Mouse (Mus musculus) liver, embryonic 16.5 days (tissue): ENCODE data around the gene Tmem205. TPM values are rescaled to one million over a fixed set of nuclear protein-coding genes. Genes with fewer than 3 reads are reported as not detected.

ENCODE experiments used
- ATAC-seq: fragments of 200-750 bp; cut with Nextera tagmentation; 2 replicates; pipeline ENCODE4 v1.8.0; 2017; ENCODE audit warnings: low read depth, mild to moderate bottlenecking, moderate number of reproducible peaks, moderate library complexity
- H3K27ac ChIP-seq: fragments of 300-500 bp; sonication (generic); 2 replicates; pipeline ENCODE4 v1.5.1; 2014; ENCODE audit warnings: mild to moderate bottlenecking, low read length
- H3K27me3 ChIP-seq: fragments of 300-500 bp; sonication (generic); 2 replicates; pipeline ENCODE4 v1.6.1; 2014; ENCODE audit warnings: low read depth, low read length, mixed read lengths; ENCODE audit not compliant: control insufficient read depth, insufficient read depth
- H3K36me3 ChIP-seq: fragments of 300-500 bp; sonication (generic); 2 replicates; pipeline ENCODE4 v1.6.1; 2014; ENCODE audit warnings: mild to moderate bottlenecking; ENCODE audit not compliant: control insufficient read depth, insufficient read depth
- H3K4me1 ChIP-seq: fragments of 300-500 bp; sonication (generic); 2 replicates; pipeline ENCODE4 v1.6.1; 2014; ENCODE audit warnings: low read depth, low read length, mixed read lengths; ENCODE audit not compliant: control insufficient read depth
- H3K4me2 ChIP-seq: fragments of 300-500 bp; sonication (generic); 2 replicates; pipeline ENCODE4 v1.6.1; 2014; ENCODE audit warnings: low read depth, low read length, mixed read lengths
- H3K4me3 ChIP-seq: fragments of 300-500 bp; sonication (generic); 2 replicates; pipeline ENCODE4 v1.5.1; 2014; ENCODE audit warnings: low read depth, mild to moderate bottlenecking, low read length
- H3K9ac ChIP-seq: fragments of 300-500 bp; sonication (generic); 2 replicates; pipeline ENCODE4 v1.6.1; 2014; ENCODE audit warnings: low read depth, low read length
- H3K9me3 ChIP-seq: fragments of 300-500 bp; sonication (generic); replicated peaks from 2 replicates; pipeline ENCODE4 v1.6.1; 2016; ENCODE audit warnings: low read length; ENCODE audit not compliant: control insufficient read depth
- WGBS: fragments of 180-500 bp; shearing (Covaris S2); extraction: QIAGEN DNeasy Blood & Tissue Kit; methylation state at CpG from one replicate; pipeline ENCODE4 v1.1.7; 2014; ENCODE audit not compliant: insufficient replicate concordance; 5-methylcytosine and 5-hydroxymethylcytosine counted together
- polyA plus RNA-seq: library from polyadenylated mRNA; unstranded; fragments of >200 nt; fragmentation: Nextera tagmentation; extraction: Ambion mirVana; gene quantifications from 2 replicates; pipeline ENCODE4 v1.2.1, GENCODE M21; 2015

Gene Tmem205
- polyA plus RNA-seq, 1 experiment from 2014 or later: 194 TPM

GRCm38 (mm10) chr9:21916851-21917492, 10.4 kb downstream of the Tmem205 start:
- 35% methylated on average over 3 of the region's 3 CpGs for WGBS
- H3K4me3 ChIP-seq: peak overlapping the region; percentile 70
- peaks cover 16% of the 10 kb centered on the region for H3K4me1 ChIP-seq
- no peak for ATAC-seq
- H3K36me3 ChIP-seq: no peaks in the 10 kb centered on the region
- 0 out of 2 replicates have a peak, but pooled peaks cover 2% of the 10 kb centered on the region for H3K27me3 ChIP-seq
- peak overlapping the region; percentile 99 for H3K4me2 ChIP-seq
- H3K9ac ChIP-seq: peak overlapping the region; percentile 72
- H3K9me3 ChIP-seq: no peaks in the 10 kb centered on the region
- H3K27ac ChIP-seq: no peak overlapping the region

- Histone ChIP-seq H3K4me1 (no peaks in the 10 kb centered on the region; the same call in 1 of the 2 replicates), H3K36me3 (no peaks in the 10 kb centered on the region), H3K27ac (peak overlapping the region; percentile 38), H3K27me3 (no peaks in the 10 kb centered on the region), H3K9ac (no peak overlapping the region), H3K4me3 (no peak overlapping the region), H3K4me2 (no peak overlapping the region), H3K9me3 (no peaks in the 10 kb centered on the region)
- no peak for ATAC-seq
- WGBS: 53% methylated on average over 10 of the region's 10 CpGs
Measured at GRCm38 (mm10) chr9:21909474-21910223, 17.7 kb downstream of the Tmem205 start.

- Histone ChIP-seq H3K4me3 (no peak overlapping the region), H3K9me3 (no peaks in the 10 kb centered on the region), H3K4me2 (no peak overlapping the region), H3K4me1 (no peaks in the 10 kb centered on the region), H3K27ac (no peak overlapping the region), H3K36me3 (no peaks in the 10 kb centered on the region), H3K9ac (no peak overlapping the region), H3K27me3 (no peaks in the 10 kb centered on the region)
- ATAC-seq: no peak
- WGBS: 29% methylated on average over 11 of the region's 11 CpGs
Measured at GRCm38 (mm10) chr9:21908216-21908615, 19.1 kb downstream of the Tmem205 start.

GRCm38 (mm10) chr9:21904031-21904430, 23.3 kb downstream of the Tmem205 start:
- no peak overlapping the region for H3K27ac ChIP-seq
- no peak overlapping the region for H3K9ac ChIP-seq
- no peak overlapping the region for H3K4me3 ChIP-seq
- no peak overlapping the region for H3K4me2 ChIP-seq
- no peaks in the 10 kb centered on the region for H3K27me3 ChIP-seq
- H3K36me3 ChIP-seq: no peaks in the 10 kb centered on the region
- no peak for ATAC-seq
- H3K4me1 ChIP-seq: no peaks in the 10 kb centered on the region
- WGBS: 65% methylated on average over 4 of the region's 4 CpGs
- no peaks in the 10 kb centered on the region for H3K9me3 ChIP-seq

GRCm38 (mm10) chr9:21901223-21901820, 26.0 kb downstream of the Tmem205 start:
- no peaks in the 10 kb centered on the region for H3K36me3 ChIP-seq
- H3K9me3 ChIP-seq: no peaks in the 10 kb centered on the region
- H3K27me3 ChIP-seq: no peaks in the 10 kb centered on the region
- WGBS: 10% methylated on average over 10 of the region's 10 CpGs
- no peak overlapping the region for H3K27ac ChIP-seq
- H3K4me1 ChIP-seq: no peaks in the 10 kb centered on the region
- peak overlapping the region; percentile 35 for H3K4me3 ChIP-seq
- no peak overlapping the region; the same call in 1 of the 2 replicates for H3K9ac ChIP-seq
- peak; percentile 56; the same call in 1 of the 2 replicates for ATAC-seq
- H3K4me2 ChIP-seq: peak overlapping the region; percentile 38

- ATAC-seq: no peak
- Histone ChIP-seq H3K4me3 (no peak overlapping the region), H3K27ac (no peak overlapping the region), H3K4me2 (no peak overlapping the region), H3K4me1 (no peaks in the 10 kb centered on the region), H3K27me3 (no peaks in the 10 kb centered on the region), H3K9ac (no peak overlapping the region), H3K9me3 (no peaks in the 10 kb centered on the region), H3K36me3 (no peaks in the 10 kb centered on the region)
- 40% methylated on average over 3 of the region's 3 CpGs for WGBS
Measured at GRCm38 (mm10) chr9:21889229-21889628, 38.1 kb downstream of the Tmem205 start.

GRCm38 (mm10) chr9:21876601-21877000, 50.8 kb downstream of the Tmem205 start:
- H3K9me3 ChIP-seq: no peaks in the 10 kb centered on the region
- H3K27ac ChIP-seq: no peak overlapping the region
- no peak overlapping the region for H3K9ac ChIP-seq
- no peaks in the 10 kb centered on the region for H3K4me1 ChIP-seq
- ATAC-seq: no peak
- H3K27me3 ChIP-seq: no peaks in the 10 kb centered on the region
- 45% methylated on average over 3 of the region's 3 CpGs for WGBS
- no peak overlapping the region for H3K4me3 ChIP-seq
- H3K36me3 ChIP-seq: no peaks in the 10 kb centered on the region
- H3K4me2 ChIP-seq: no peak overlapping the region

- Histone ChIP-seq H3K27me3 (no peaks in the 10 kb centered on the region; the same call in 1 of the 2 replicates), H3K9ac (no peak overlapping the region), H3K9me3 (no peaks in the 10 kb centered on the region), H3K4me1 (no peaks in the 10 kb centered on the region), H3K4me2 (no peak overlapping the region), H3K4me3 (no peak overlapping the region), H3K27ac (no peak overlapping the region), H3K36me3 (no peaks in the 10 kb centered on the region)
- WGBS: 44% methylated on average over 4 of the region's 4 CpGs
- ATAC-seq: no peak
Measured at GRCm38 (mm10) chr9:21872204-21872603, 55.2 kb downstream of the Tmem205 start.
